Mouse (Mus musculus) kidney, adult 11 months (tissue): ENCODE results near the gene Mrpl54.

Experiments
- DNase-seq: peaks from one replicate; pipeline ENCODE4 v3.0.0; 2022

Gene Mrpl54

GRCm38 (mm10) chr10:81293334-81294030, 26.7 kb upstream of the Mrpl54 start:
- peak; percentile 42 for DNase-seq

GRCm38 (mm10) chr10:81292554-81293333, 26.0 kb upstream of the Mrpl54 start, which contains the start of gene Pip5k1c:
Gene Pip5k1c (plus strand): TSS chr10:81292963.
- DNase-seq, result peak; percentile 100

- DNase-seq, result no peak
Measured at GRCm38 (mm10) chr10:81291511-81292104, 24.9 kb upstream of the Mrpl54 start, which contains the start of gene Tjp3. Gene Tjp3 (minus strand): TSS chr10:81291581.

- peak; percentile 75 for DNase-seq
Measured at GRCm38 (mm10) chr10:81290698-81291460, 24.1 kb upstream of the Mrpl54 start.

- DNase-seq, result peak; percentile 65
Measured at GRCm38 (mm10) chr10:81289811-81290210, 23.1 kb upstream of the Mrpl54 start.

GRCm38 (mm10) chr10:81289278-81289677, 22.5 kb upstream of the Mrpl54 start:
- DNase-seq, result peak; percentile 59

- DNase-seq, result no peak
Measured at GRCm38 (mm10) chr10:81288601-81289000, 21.9 kb upstream of the Mrpl54 start.

- DNase-seq, result no peak
Measured at GRCm38 (mm10) chr10:81287513-81288157, 20.9 kb upstream of the Mrpl54 start.

GRCm38 (mm10) chr10:81286586-81286985, 19.9 kb upstream of the Mrpl54 start:
- DNase-seq, result peak; percentile 73

GRCm38 (mm10) chr10:81285694-81286450, 19.1 kb upstream of the Mrpl54 start:
- DNase-seq, result peak; percentile 85

GRCm38 (mm10) chr10:81284719-81285118, 18.0 kb upstream of the Mrpl54 start:
- peak; percentile 83 for DNase-seq

- peak; percentile 61 for DNase-seq
Measured at GRCm38 (mm10) chr10:81284189-81284588, 17.5 kb upstream of the Mrpl54 start.

GRCm38 (mm10) chr10:81279496-81279895, 12.8 kb upstream of the Mrpl54 start:
- DNase-seq, result no peak

- DNase-seq, result no peak
Measured at GRCm38 (mm10) chr10:81277676-81278075, 10.9 kb upstream of the Mrpl54 start.

- DNase-seq, result no peak
Measured at GRCm38 (mm10) chr10:81273842-81274241, 7.1 kb upstream of the Mrpl54 start.

GRCm38 (mm10) chr10:81272356-81272755, 5.6 kb upstream of the Mrpl54 start:
- no peak for DNase-seq

- no peak for DNase-seq
Measured at GRCm38 (mm10) chr10:81268643-81269412, 2.1 kb upstream of the Mrpl54 start.

- peak; percentile 93 for DNase-seq
Measured at GRCm38 (mm10) chr10:81268056-81268455, 1.3 kb upstream of the Mrpl54 start.

- no peak for DNase-seq
Measured at GRCm38 (mm10) chr10:81265540-81265939, 1.2 kb downstream of the Mrpl54 start.

GRCm38 (mm10) chr10:81261025-81261424, 5.7 kb downstream of the Mrpl54 start:
- DNase-seq, result no peak
